Mouse (Mus musculus) cerebellum, adult 2 months (tissue): ENCODE measurements at regions not wholly inside any gene's neighbourhood (a gene's known extent, or its start where the extent isn't known, plus 50 kb on each side); places are given as distances from the start of the nearest gene placed in this dataset.

Experiments
- DNase-seq, 2 experiments: peaks; one replicate each; pipeline ENCODE4 v3.0.0; 2021
- H3K27ac ChIP-seq: fragments of 200-500 bp; 2 replicates; pipeline ENCODE4 v1.5.1; 2012; ENCODE audit warnings: low read length, control low read depth, inconsistent platforms; ENCODE audit not compliant: insufficient read depth
- H3K27me3 ChIP-seq: fragments of 200-500 bp; 2 replicates; pipeline ENCODE4 v1.6.1; 2012; ENCODE audit warnings: inconsistent platforms, mild to moderate bottlenecking, low read length, moderate library complexity; ENCODE audit not compliant: control insufficient read depth, insufficient read depth
- H3K4me1 ChIP-seq: fragments of 200-500 bp; 2 replicates; pipeline ENCODE4 v1.6.1; 2011; ENCODE audit warnings: low read length; ENCODE audit not compliant: control insufficient read depth, insufficient read depth
- H3K4me3 ChIP-seq: fragments of 200-500 bp; replicated peaks from 2 replicates; pipeline ENCODE3; 2011; ENCODE audit warnings: mild to moderate bottlenecking, low read depth, low read length, control low read depth; ENCODE audit not compliant: insufficient read depth
- CTCF ChIP-seq: fragments of 200-500 bp; IDR thresholded peaks from 2 replicates; pipeline ENCODE4 v1.5.1; 2011; ENCODE audit warnings: low read depth, mild to moderate bottlenecking, control low read depth, low read length, moderate library complexity, borderline replicate concordance; ENCODE audit not compliant: insufficient read depth
- POLR2A ChIP-seq: fragments of 200-500 bp; IDR thresholded peaks from 2 replicates; pipeline ENCODE4 v1.6.1; 2011; ENCODE audit warnings: low read length, control low read depth, borderline replicate concordance; ENCODE audit not compliant: insufficient read depth
- WGBS: fragments of 180-500 bp; shearing (Covaris S2); methylation state at CpG from one replicate; pipeline ENCODE4 v1.1.7; 2018; 5-methylcytosine and 5-hydroxymethylcytosine counted together

GRCm38 (mm10) chr4:153557812-153558608 lies 75.4 kb upstream of the Ajap1 start:
- Histone ChIP-seq H3K4me3 (no peak overlapping the region), H3K27ac (no peak overlapping the region), H3K27me3 (peaks cover 3% of the 10 kb centered on the region; the same call in 1 of the 2 replicates), H3K4me1 (peaks cover 5% of the 10 kb centered on the region; the same call in 1 of the 2 replicates)
- DNase-seq: no peak
- 21% methylated on average over 19 of the region's 19 CpGs for WGBS
- TF ChIP-seq POLR2A: no peak
- no peak for TF ChIP-seq CTCF

GRCm38 (mm10) chr4:153559568-153559967 lies 77.0 kb upstream of the Ajap1 start:
- TF ChIP-seq CTCF: no peak
- Histone ChIP-seq H3K27me3 (peaks cover 3% of the 10 kb centered on the region; the same call in 1 of the 2 replicates), H3K27ac (no peak overlapping the region), H3K4me3 (no peak overlapping the region), H3K4me1 (peaks cover 5% of the 10 kb centered on the region; the same call in 1 of the 2 replicates)
- 79% methylated on average over 4 of the region's 4 CpGs for WGBS
- no peak for DNase-seq

GRCm38 (mm10) chr4:153560193-153560592 lies 77.6 kb upstream of the Ajap1 start:
- H3K4me3 ChIP-seq: no peak overlapping the region
- no peak for DNase-seq
- H3K27ac ChIP-seq: no peak overlapping the region
- peaks cover 5% of the 10 kb centered on the region; the same call in 1 of the 2 replicates for H3K4me1 ChIP-seq
- WGBS: 15% methylated on average over 11 of the region's 11 CpGs
- TF ChIP-seq CTCF (no peak), POLR2A (no peak)
- peaks cover 3% of the 10 kb centered on the region; the same call in 1 of the 2 replicates for H3K27me3 ChIP-seq

GRCm38 (mm10) chr4:153560956-153561355 lies 78.3 kb upstream of the Ajap1 start:
- Histone ChIP-seq H3K27me3 (peaks cover 3% of the 10 kb centered on the region; the same call in 1 of the 2 replicates), H3K4me3 (no peak overlapping the region), H3K4me1 (peaks cover 5% of the 10 kb centered on the region; the same call in 1 of the 2 replicates), H3K27ac (no peak overlapping the region)
- DNase-seq: no peak
- whole genome bisulfite sequencing: 70% methylated on average over 6 of the region's 6 CpGs
- TF ChIP-seq POLR2A (no peak), CTCF (no peak)

- TF ChIP-seq CTCF (no peak), POLR2A (no peak)
- 85% methylated on average over 3 of the region's 3 CpGs for WGBS
- H3K27ac ChIP-seq: no peak overlapping the region
- H3K27me3 ChIP-seq: peaks cover 3% of the 10 kb centered on the region; the same call in 1 of the 2 replicates
- H3K4me1 ChIP-seq: peaks cover 5% of the 10 kb centered on the region; the same call in 1 of the 2 replicates
- DNase-seq: no peak
- no peak overlapping the region for H3K4me3 ChIP-seq
Observed at GRCm38 (mm10) chr4:153561991-153562390, 79.4 kb upstream of the Ajap1 start.

GRCm38 (mm10) chr4:153567329-153567973 lies 84.8 kb upstream of the Ajap1 start:
- no peaks in the 10 kb centered on the region; the same call in 1 of the 2 replicates for H3K27me3 ChIP-seq
- no peak overlapping the region for H3K27ac ChIP-seq
- no peak for DNase-seq
- no peak overlapping the region for H3K4me3 ChIP-seq
- WGBS: 43% methylated on average over 2 of the region's 2 CpGs
- H3K4me1 ChIP-seq: no peaks in the 10 kb centered on the region
- TF ChIP-seq POLR2A: no peak
- TF ChIP-seq CTCF: no peak

- DNase-seq: no peak
- H3K4me1 ChIP-seq: peaks cover 4% of the 10 kb centered on the region; the same call in 1 of the 2 replicates
- WGBS: 56% methylated on average over 9 of the region's 9 CpGs
- no peak for TF ChIP-seq CTCF
- no peak overlapping the region for H3K27ac ChIP-seq
- H3K27me3 ChIP-seq: no peaks in the 10 kb centered on the region
- H3K4me3 ChIP-seq: no peak overlapping the region
Observed at GRCm38 (mm10) chr4:153573180-153573769, 90.7 kb upstream of the Ajap1 start.
